Mouse (Mus musculus): ENCODE data around the gene Il5ra.

GRCm38 (mm10) chr6:106791429-106791828 lies 42.6 kb upstream of the Il5ra start:
- TF ChIP-seq ZNF384 (IDR thresholded peaks at IDR 0.05; ENCODE audit: low read depth, low read length) (no peak), MAFK (IDR thresholded peaks at IDR 0.05; ENCODE audit: insufficient read depth, low read depth, low read length) (no peak), ZC3H11A (IDR thresholded peaks at IDR 0.05; ENCODE audit: borderline replicate concordance, low read depth, low read length) (no peak), HCFC1 (IDR thresholded peaks at IDR 0.05; ENCODE audit: borderline replicate concordance, insufficient read depth, low read length) (no peak), CHD2 (IDR thresholded peaks at IDR 0.05; ENCODE audit: low read depth, low read length) (no peak)
